Mouse (Mus musculus): ENCODE measurements at regions not wholly inside any gene's neighbourhood (a gene's known extent, or its start where the extent isn't known, plus 50 kb on each side); places are given as distances from the start of the nearest gene placed in this dataset.

DNA sequence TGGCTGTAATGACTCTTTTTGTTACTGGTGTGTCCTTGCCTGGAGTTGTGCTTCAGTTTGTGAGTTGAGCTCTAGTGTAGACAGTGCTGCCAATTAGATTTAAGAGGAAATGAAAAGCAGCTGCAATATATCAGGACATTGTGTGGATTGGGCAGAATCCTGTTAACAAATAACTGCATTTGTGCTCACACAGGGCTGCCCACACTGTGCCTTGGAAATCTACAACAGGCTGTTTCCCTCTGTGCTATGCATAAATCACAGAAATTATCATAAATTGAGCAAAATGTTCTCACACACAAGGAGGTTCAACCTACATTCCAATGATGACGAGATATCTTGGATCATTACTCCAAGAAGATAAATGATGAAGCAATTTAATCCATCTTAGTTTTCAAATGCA, 455.2 kb upstream of the Cntn3 start:
- TF ChIP-seq CTCF (IDR thresholded peaks at IDR 0.05; ENCODE audit: control insufficient read depth, insufficient read depth, insufficient replicate concordance, low read depth, low read length) (no peak), POLR2A (IDR thresholded peaks at IDR 0.05; ENCODE audit: control insufficient read depth, low read depth, low read length) (no peak)

Measured in testis, adult 2 months (tissue).